Mouse (Mus musculus) right cerebral cortex, adult 2 months (tissue): ENCODE measurements around the gene Fmod.

Source experiments
- DNase-seq, 2 experiments: peaks; one replicate each; pipeline ENCODE4 v3.0.0; 2021 to 2022; ENCODE audit warnings: low spot score in 2 of 2

The Fmod gene

DNA sequence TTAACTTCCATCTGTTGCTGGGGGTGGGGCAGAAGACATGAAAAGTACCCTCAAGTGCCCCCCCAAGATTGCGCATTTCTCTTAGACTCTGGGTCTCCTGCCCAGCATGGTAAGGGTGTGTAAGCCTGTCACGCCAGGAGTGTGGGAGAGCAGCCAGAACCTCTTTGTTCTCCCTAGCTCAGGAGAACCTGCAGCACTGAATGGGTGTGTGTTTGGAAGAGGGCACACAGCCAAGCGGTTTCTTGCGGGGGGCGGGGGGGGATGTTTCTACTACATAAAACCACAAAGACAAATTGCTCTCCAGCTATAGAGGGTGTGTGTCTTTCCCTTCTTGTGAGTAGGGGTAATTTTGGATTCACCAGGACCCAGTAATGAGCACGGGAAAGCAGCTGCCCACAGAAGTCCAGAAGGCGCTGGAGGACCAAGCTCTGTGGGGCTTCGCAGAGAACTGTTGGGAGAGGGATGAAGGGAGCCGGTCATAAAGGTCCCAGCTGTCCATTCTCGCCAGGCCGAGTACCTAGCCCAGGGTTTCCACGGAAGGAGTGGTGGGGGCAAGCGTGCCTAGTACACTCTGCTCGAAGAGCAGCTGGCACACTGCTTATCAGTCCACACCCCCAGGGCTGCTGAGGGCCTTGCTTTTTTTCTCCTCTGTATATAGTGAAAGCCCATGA lies 59.3 kb downstream of the Fmod start:
- DNase-seq: peak in 1 of 2 experiments; percentile 30

- no peak for DNase-seq
Measured at GRCm38 (mm10) chr1:134097080-134097855, 60.2 kb downstream of the Fmod start.
